Mouse (Mus musculus) hindbrain, postnatal 0 days (tissue): Measurements from ENCODE around the gene Cdca3. TPM values are rescaled to one million over a fixed set of nuclear protein-coding genes. Genes with fewer than 3 reads are reported as not detected.
"Not testable (repeated sequence)": the region's sequence is repeated elsewhere in the genome, so short reads cannot be mapped to it uniquely, and the experiment has no call there.

Experiments
- ATAC-seq: fragments of 200-750 bp; cut with Nextera tagmentation; 2 replicates; pipeline ENCODE4 v1.8.0; 2017; ENCODE audit warnings: mild to moderate bottlenecking, moderate TSS enrichment, moderate library complexity
- DNase-seq: peaks from one replicate; pipeline ENCODE4 v3.0.0-alpha.2; 2015; ENCODE audit warnings: low spot score
- H3K27ac ChIP-seq: fragments of 300-500 bp; sonication (generic); 2 replicates; pipeline ENCODE4 v1.5.1; 2014; ENCODE audit warnings: mild to moderate bottlenecking
- H3K27me3 ChIP-seq: fragments of 300-500 bp; sonication (generic); 2 replicates; pipeline ENCODE4 v1.6.1; 2014; ENCODE audit warnings: low read length, mixed read lengths; ENCODE audit not compliant: insufficient read depth
- H3K36me3 ChIP-seq: fragments of 300-500 bp; sonication (generic); 2 replicates; pipeline ENCODE4 v1.6.1; 2014; ENCODE audit warnings: low read length, mixed read lengths; ENCODE audit not compliant: insufficient read depth
- H3K4me1 ChIP-seq: fragments of 300-500 bp; sonication (generic); 2 replicates; pipeline ENCODE4 v1.6.1; 2014; ENCODE audit warnings: antibody characterized with exemption, low read length, mixed read lengths; ENCODE audit not compliant: insufficient read depth
- H3K4me2 ChIP-seq: fragments of 300-500 bp; sonication (generic); 2 replicates; pipeline ENCODE4 v1.6.1; 2014; ENCODE audit warnings: low read depth, mild to moderate bottlenecking, low read length, moderate library complexity, mixed read lengths
- H3K4me3 ChIP-seq: fragments of 300-500 bp; sonication (generic); 2 replicates; pipeline ENCODE4 v1.5.1; 2014; ENCODE audit warnings: low read length
- H3K9ac ChIP-seq: fragments of 300-500 bp; sonication (generic); replicated peaks from 2 replicates; pipeline ENCODE4 v1.6.1; 2014; ENCODE audit warnings: mild to moderate bottlenecking, low read length, moderate library complexity, mixed read lengths
- H3K9me3 ChIP-seq: fragments of 300-500 bp; sonication (generic); 2 replicates; pipeline ENCODE4 v1.6.1; 2016; ENCODE audit warnings: low read length, mixed read lengths
- CTCF ChIP-seq: IDR thresholded peaks from 2 replicates; pipeline ENCODE4 v1.5.1; 2016; ENCODE audit warnings: antibody characterized with exemption, control low read depth, low read depth
- WGBS: fragments of 180-500 bp; shearing (Covaris S2); extraction: QIAGEN DNeasy Blood & Tissue Kit; methylation state at CpG from one replicate; pipeline ENCODE4 v1.1.7; 2014; 5-methylcytosine and 5-hydroxymethylcytosine counted together
- polyA plus RNA-seq: library from polyadenylated mRNA; unstranded; fragments of >200 nt; fragmentation: Nextera tagmentation; extraction: Ambion mirVana; gene quantifications from 2 replicates; pipeline ENCODE4 v1.2.1, GENCODE M21; 2015
- total RNA-seq: library from RNA; depleted of rRNA; stranded (reverse); fragments of >200 nt; gene quantifications from 2 replicates; pipeline ENCODE4 v1.2.3, GENCODE M21; 2014

Gene Cdca3
- total and polyA plus RNA-seq, 2 experiments from 2014 or later, result 39.9 to 40.9 TPM

GRCm38 (mm10) chr6:124789519-124789918, 39.8 kb upstream of the Cdca3 start:
- peak; percentile 58 for DNase-seq
- Histone ChIP-seq H3K36me3 (no peaks in the 10 kb centered on the region), H3K9ac (no peak overlapping the region), H3K4me3 (no peak overlapping the region), H3K4me2 (no peak overlapping the region), H3K27me3 (no peaks in the 10 kb centered on the region), H3K9me3 (no peaks in the 10 kb centered on the region), H3K4me1 (no peaks in the 10 kb centered on the region), H3K27ac (no peak overlapping the region; the same call in 1 of the 2 replicates)
- 0 out of 2 replicates have a peak, but pooled peaks have one; percentile 66 for ATAC-seq
- WGBS, result 61% methylated on average over 4 of the region's 4 CpGs
- no peak for TF ChIP-seq CTCF

DNA sequence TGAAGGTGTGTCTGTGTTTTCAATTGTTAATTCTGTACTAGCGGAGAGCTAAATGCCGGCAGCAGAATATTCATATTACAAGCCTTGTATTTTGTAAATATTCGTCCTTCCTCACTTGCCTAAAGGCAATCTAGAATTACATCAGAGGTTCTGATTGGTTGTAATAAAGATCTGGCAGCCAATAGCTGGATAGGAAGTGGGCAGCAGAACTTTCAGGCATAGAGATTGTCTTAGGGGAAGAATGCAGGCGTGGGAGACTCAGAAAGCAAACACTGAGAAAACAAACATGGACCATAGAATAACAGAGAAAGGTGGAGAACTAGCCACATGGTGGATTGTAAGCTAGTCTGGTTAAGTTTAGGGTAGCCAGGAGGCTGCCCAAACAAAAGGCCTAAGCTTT, 39.2 kb upstream of the Cdca3 start:
- no peak for TF ChIP-seq CTCF
- Histone ChIP-seq H3K27ac (no peak overlapping the region), H3K9me3 (no peaks in the 10 kb centered on the region), H3K27me3 (no peaks in the 10 kb centered on the region), H3K9ac (no peak overlapping the region), H3K4me3 (no peak overlapping the region), H3K4me1 (no peaks in the 10 kb centered on the region), H3K4me2 (no peak overlapping the region), H3K36me3 (no peaks in the 10 kb centered on the region)
- 65% methylated on average over 4 of the region's 4 CpGs for WGBS
- DNase-seq (no peak), ATAC-seq (no peak)

- no peak for DNase-seq
- Histone ChIP-seq H3K36me3 (no peaks in the 10 kb centered on the region), H3K27me3 (no peaks in the 10 kb centered on the region), H3K9me3 (no peaks in the 10 kb centered on the region), H3K27ac (no peak overlapping the region), H3K4me3 (no peak overlapping the region), H3K4me2 (no peak overlapping the region), H3K9ac (no peak overlapping the region), H3K4me1 (no peaks in the 10 kb centered on the region)
- TF ChIP-seq CTCF, result no peak
- ATAC-seq, result no peak
- 87% methylated on average over 3 of the region's 3 CpGs for WGBS
These were observed 37.4 kb upstream of the Cdca3 start for GRCm38 (mm10) chr6:124791911-124792310.

DNA sequence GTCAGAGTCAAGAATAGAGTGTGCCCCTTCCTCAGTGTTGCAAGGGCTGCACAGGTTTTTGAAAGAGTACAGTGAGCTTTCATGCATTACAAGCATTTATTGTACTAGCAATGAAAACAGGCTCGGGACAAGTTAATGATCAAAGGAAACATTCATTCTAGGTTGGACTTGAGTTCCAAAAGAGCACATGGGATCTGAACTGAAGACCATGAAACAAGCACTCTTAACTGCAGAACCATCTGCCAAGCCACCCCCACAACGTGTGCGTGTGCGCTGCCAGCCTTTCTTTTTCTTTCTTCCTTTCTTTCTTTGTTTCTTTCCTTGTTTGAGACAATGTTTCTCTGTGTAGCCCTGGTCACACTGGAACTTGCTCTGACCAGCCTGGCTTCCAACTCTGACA, 33.6 kb upstream of the Cdca3 start:
- Histone ChIP-seq H3K4me2 (no peak overlapping the region), H3K4me3 (no peak overlapping the region), H3K36me3 (no peaks in the 10 kb centered on the region), H3K27me3 (no peaks in the 10 kb centered on the region), H3K9me3 (no peaks in the 10 kb centered on the region), H3K27ac (no peak overlapping the region), H3K9ac (no peak overlapping the region), H3K4me1 (no peaks in the 10 kb centered on the region)
- WGBS, result 60% methylated on average over 4 of the region's 4 CpGs
- ATAC-seq, result no peak
- DNase-seq, result no peak
- no peak for TF ChIP-seq CTCF

DNA sequence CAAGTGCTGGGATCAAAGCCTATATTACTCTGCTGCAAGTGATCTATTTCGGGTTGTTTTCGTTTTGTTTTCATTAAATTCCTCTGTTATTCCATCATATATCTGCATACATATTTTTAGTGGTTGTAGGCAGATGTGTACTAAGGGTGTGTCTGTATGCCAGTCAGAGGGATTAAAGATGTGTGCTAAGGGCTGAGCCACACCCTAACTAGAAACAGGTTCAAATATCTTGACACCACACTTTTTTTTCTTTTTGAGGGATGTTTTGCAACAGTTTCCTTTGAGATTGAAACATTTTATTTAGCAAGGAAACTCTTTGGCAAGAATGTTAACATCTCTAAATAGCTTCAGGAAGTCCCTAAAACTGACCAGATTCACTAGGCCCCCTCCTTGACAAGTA, 33.1 kb upstream of the Cdca3 start:
- Histone ChIP-seq H3K9ac (no peak overlapping the region), H3K36me3 (no peaks in the 10 kb centered on the region), H3K27me3 (no peaks in the 10 kb centered on the region), H3K27ac (no peak overlapping the region), H3K4me2 (no peak overlapping the region), H3K9me3 (no peaks in the 10 kb centered on the region), H3K4me3 (no peak overlapping the region), H3K4me1 (no peaks in the 10 kb centered on the region)
- no peak for TF ChIP-seq CTCF
- WGBS, result 79% methylated on average over 2 of the region's 2 CpGs
- ATAC-seq, result no peak
- DNase-seq, result no peak

DNA sequence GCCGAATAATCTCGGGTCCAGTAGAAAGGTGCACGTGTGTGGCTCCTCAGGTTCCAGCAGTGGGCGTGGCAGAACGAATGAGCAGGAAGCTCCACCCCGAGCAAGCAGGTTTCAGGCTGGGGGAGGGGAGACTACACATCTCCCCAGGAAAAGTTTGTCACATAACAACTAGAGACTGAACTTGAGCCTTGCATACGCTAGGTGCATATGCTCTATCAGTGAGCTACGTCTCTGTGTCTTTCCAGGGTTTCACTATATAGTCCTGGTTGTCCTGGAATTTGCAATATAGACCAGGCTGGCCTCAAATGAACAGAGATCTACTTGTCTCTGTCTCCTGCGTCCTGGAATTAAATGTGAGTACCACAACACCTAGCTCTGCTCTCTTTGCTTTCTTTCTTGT, 26.9 kb upstream of the Cdca3 start:
- H3K27ac ChIP-seq, H3K4me1 ChIP-seq, DNase-seq, H3K4me2 ChIP-seq, H3K9ac ChIP-seq, ATAC-seq, H3K9me3 ChIP-seq, H3K4me3 ChIP-seq, H3K36me3 ChIP-seq, H3K27me3 ChIP-seq: not testable (repeated sequence)
- 38% methylated on average over 3 of the region's 9 CpGs for WGBS

DNA sequence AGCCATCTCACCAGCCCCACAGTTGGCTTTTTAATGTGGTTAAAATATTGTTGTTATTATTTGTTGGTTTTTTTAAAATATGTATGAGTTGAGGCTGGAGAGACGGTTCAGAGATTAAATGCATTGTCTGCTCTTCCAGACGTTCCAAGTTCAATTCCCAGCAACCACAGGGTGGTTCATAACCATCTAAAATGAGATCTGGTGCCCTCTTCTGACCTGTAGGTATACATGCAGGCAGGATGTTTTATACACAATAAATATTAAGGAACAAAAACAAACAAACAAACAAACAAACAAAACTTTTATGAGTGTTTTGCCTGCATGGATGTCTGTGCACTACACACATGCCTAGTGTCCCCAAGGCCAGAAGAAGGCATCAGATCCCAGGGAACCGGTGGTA, 26.3 kb upstream of the Cdca3 start:
- DNase-seq (no peak), ATAC-seq (no peak)
- Histone ChIP-seq H3K36me3 (no peaks in the 10 kb centered on the region), H3K27ac (no peak overlapping the region), H3K9me3 (no peaks in the 10 kb centered on the region), H3K4me3 (no peak overlapping the region), H3K27me3 (no peaks in the 10 kb centered on the region), H3K9ac (no peak overlapping the region), H3K4me1 (peaks cover 6% of the 10 kb centered on the region), H3K4me2 (no peak overlapping the region)
- 73% methylated on average over 3 of the region's 3 CpGs for WGBS
- no peak for TF ChIP-seq CTCF

- not testable (repeated sequence) for H3K4me2 ChIP-seq, H3K9me3 ChIP-seq, H3K4me3 ChIP-seq, H3K36me3 ChIP-seq, H3K4me1 ChIP-seq, H3K9ac ChIP-seq, H3K27ac ChIP-seq, H3K27me3 ChIP-seq, ATAC-seq, DNase-seq
- 97% methylated on average over 4 of the region's 4 CpGs for WGBS
These were observed 25.7 kb upstream of the Cdca3 start for GRCm38 (mm10) chr6:124803691-124804090.
